ENCODE assay signal across 11 mouse cellular contexts in the genomic region with DNA sequence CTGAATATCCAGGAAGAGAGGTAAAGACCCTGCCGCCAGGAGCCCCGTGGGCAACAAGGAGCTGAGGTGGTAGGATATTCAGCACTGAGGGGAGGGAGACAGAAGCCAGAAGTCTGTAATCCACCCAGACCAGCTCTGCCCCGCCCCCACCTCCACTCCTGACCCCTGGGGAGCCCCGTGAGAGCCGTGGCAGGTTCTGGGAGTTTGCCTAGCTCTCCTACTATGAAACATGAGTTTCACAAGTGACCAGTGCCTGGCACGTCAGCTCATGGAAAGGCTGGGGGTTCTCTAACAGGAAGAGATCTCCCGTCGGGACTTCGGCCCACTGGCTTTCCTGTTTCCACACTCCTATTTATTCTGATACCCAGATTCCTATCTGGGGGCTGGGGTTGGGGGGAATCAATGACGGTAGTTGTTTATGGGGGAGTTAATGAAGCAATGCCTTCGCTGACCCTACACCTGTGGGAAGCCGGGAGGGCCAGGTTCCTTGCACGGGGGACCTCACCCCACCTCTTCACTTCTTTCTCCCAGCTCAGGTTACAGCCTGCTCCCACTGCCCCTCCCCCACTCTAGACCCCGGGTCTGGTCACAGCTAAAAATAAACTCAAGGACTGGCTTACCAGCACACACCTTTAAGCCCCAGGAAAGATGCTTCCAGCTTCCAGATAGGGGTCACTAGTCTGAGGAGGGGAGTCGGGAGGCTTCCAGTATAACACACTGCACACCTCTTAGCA. TPM values are rescaled to one million over a fixed set of nuclear protein-coding genes. Genes with fewer than 3 reads are reported as not detected.
DNase-seq lines count a peak whose midpoint lies in the region; ATAC-seq and TF ChIP-seq lines count a peak whose summit lies in the region.
"Had no signal": no experiment of that assay in that cellular context is flagged by ENCODE, and none has a peak within 500 bp of the region (broad histone marks: within the 10 kb centered on the region; RNA-seq: fewer than 3 reads in every experiment).

No protein-coding gene starts in this region.

- no peak for TF ChIP-seq POLR2A in embryonic fibroblast, embryonic 13.5 days (IDR thresholded peaks at IDR 0.05; ENCODE audit: low read depth, low read length)

- no peak overlapping the region for H3K27ac ChIP-seq in hindbrain, embryonic 11.5 days (ENCODE audit: low read depth, low read length)
- no peak overlapping the region for H3K27ac ChIP-seq in hindbrain, postnatal 0 days
- no peak overlapping the region for H3K27ac ChIP-seq in neural tube, embryonic 12.5 days
- peak overlapping the region; percentile 43 for H3K27ac ChIP-seq in embryonic fibroblast, embryonic 13.5 days (ENCODE audit: insufficient read depth, low read length)

- 10% methylated on average over 15 of the region's 15 CpGs for WGBS in hindbrain, embryonic 11.5 days
- 18% methylated on average over 15 of the region's 15 CpGs for WGBS in hindbrain, postnatal 0 days
- 9% methylated on average over 15 of the region's 15 CpGs for WGBS in neural tube, embryonic 12.5 days

- 0 out of 2 replicates have a peak overlapping the region, but pooled peaks have one; percentile 3 for H3K4me2 ChIP-seq in hindbrain, embryonic 11.5 days (replicated peaks; ENCODE audit: low read depth, low read length)
- no peak overlapping the region for H3K4me2 ChIP-seq in hindbrain, postnatal 0 days (ENCODE audit: low read depth, low read length)
- 0 out of 2 replicates have a peak overlapping the region, but pooled peaks have one; percentile 7 for H3K4me2 ChIP-seq in neural tube, embryonic 12.5 days (replicated peaks)

- H3K36me3 ChIP-seq in hindbrain, embryonic 11.5 days (ENCODE audit: control insufficient read depth, insufficient read depth, low read length): no peaks in the 10 kb centered on the region
- H3K36me3 ChIP-seq in hindbrain, postnatal 0 days (ENCODE audit: insufficient read depth, low read length): no peaks in the 10 kb centered on the region
- H3K36me3 ChIP-seq in neural tube, embryonic 12.5 days: no peaks in the 10 kb centered on the region

- H3K27me3 ChIP-seq in hindbrain, embryonic 11.5 days (ENCODE audit: control insufficient read depth, insufficient read depth, low read length): peaks cover 17% of the 10 kb centered on the region
- peaks cover 8% of the 10 kb centered on the region; the same call in 1 of the 2 replicates for H3K27me3 ChIP-seq in hindbrain, postnatal 0 days (ENCODE audit: insufficient read depth, low read length)
- H3K27me3 ChIP-seq in neural tube, embryonic 12.5 days (replicated peaks): peaks cover 19% of the 10 kb centered on the region; the same call in 1 of the 2 replicates

- peaks cover 18% of the 10 kb centered on the region for H3K4me1 ChIP-seq in hindbrain, embryonic 11.5 days (replicated peaks; ENCODE audit: control insufficient read depth, insufficient read depth, low read length)
- H3K4me1 ChIP-seq in hindbrain, postnatal 0 days (ENCODE audit: insufficient read depth, low read length): peaks cover 28% of the 10 kb centered on the region
- peaks cover 60% of the 10 kb centered on the region for H3K4me1 ChIP-seq in neural tube, embryonic 12.5 days
- peaks cover 42% of the 10 kb centered on the region for H3K4me1 ChIP-seq in embryonic fibroblast, embryonic 13.5 days (ENCODE audit: control insufficient read depth, insufficient read depth, low read length)

- H3K4me3 ChIP-seq in hindbrain, embryonic 11.5 days (ENCODE audit: low read depth, low read length): no peak overlapping the region
- H3K4me3 ChIP-seq in hindbrain, postnatal 0 days (ENCODE audit: low read length): no peak overlapping the region
- no peak overlapping the region for H3K4me3 ChIP-seq in neural tube, embryonic 12.5 days
- no peak overlapping the region for H3K4me3 ChIP-seq in embryonic fibroblast, embryonic 13.5 days (ENCODE audit: insufficient read depth, low read length)

- ATAC-seq in hindbrain, embryonic 11.5 days (ENCODE audit: low FRiP score): no peak
- no peak for ATAC-seq in hindbrain, postnatal 0 days
- no peak for ATAC-seq in neural tube, embryonic 12.5 days (ENCODE audit: low FRiP score, low read depth)

- no peaks in the 10 kb centered on the region for H3K9me3 ChIP-seq in hindbrain, embryonic 11.5 days (ENCODE audit: control insufficient read depth, low read length)
- no peaks in the 10 kb centered on the region for H3K9me3 ChIP-seq in hindbrain, postnatal 0 days (ENCODE audit: low read length)
- H3K9me3 ChIP-seq in neural tube, embryonic 12.5 days: no peaks in the 10 kb centered on the region

- no peak overlapping the region for H3K9ac ChIP-seq in hindbrain, embryonic 11.5 days (ENCODE audit: low read depth, low read length)
- no peak overlapping the region for H3K9ac ChIP-seq in hindbrain, postnatal 0 days (replicated peaks; ENCODE audit: low read length)
- no peak overlapping the region for H3K9ac ChIP-seq in neural tube, embryonic 12.5 days

- DNase-seq in hindbrain, embryonic 11.5 days (ENCODE audit: low spot score): no peak
- no peak for DNase-seq in hindbrain, postnatal 0 days (ENCODE audit: low spot score)
- no peak for DNase-seq in neural tube, embryonic 10.5 days (ENCODE audit: extremely low spot score, low spot score)
- DNase-seq in thymus, postnatal 10 days (ENCODE audit: low spot score in 2 of 2): no peak
- DNase-seq in adipocyte (ENCODE audit: low spot score): no peak
- DNase-seq: kidney, adult 18-20 months; thymus, adult 2 months had no signal

- no peak for TF ChIP-seq CTCF in hindbrain, postnatal 0 days (IDR thresholded peaks at IDR 0.05; ENCODE audit: low read depth)
- TF ChIP-seq CTCF in embryonic fibroblast, embryonic 13.5 days (IDR thresholded peaks at IDR 0.05; ENCODE audit: borderline replicate concordance, insufficient read depth, low read length): no peak

RNA-seq across cellular contexts. Expression of a gene that starts 19.4 kb away (rescaled TPM):
- polyA plus RNA-seq in hindbrain, embryonic 11.5 days (2014; fragmentation: Nextera tagmentation; extraction: Ambion mirVana): 2.3 TPM in 2 replicates
- 25.7 and 27.3 TPM in 2 replicates for total RNA-seq in hindbrain, postnatal 0 days (2014; rRNA removed)
- polyA plus RNA-seq in hindbrain, postnatal 0 days (2015; fragmentation: Nextera tagmentation; extraction: Ambion mirVana): 1.8 TPM in 2 replicates
- 3.0 and 3.6 TPM in 2 replicates for polyA plus RNA-seq in neural tube, embryonic 12.5 days (2016; fragmentation: Nextera tagmentation; extraction: Ambion mirVana)
- 101 and 119 TPM in 2 replicates for polyA plus RNA-seq in embryonic fibroblast, embryonic 13.5 days (2011; ENCODE audit: insufficient read length, low read depth, missing spikeins)
- total RNA-seq: megakaryocyte-erythroid progenitor cell, adult 5-6 weeks; MEL had no signal

RNA-seq across cellular contexts. Expression of a gene that starts 59.4 kb away (rescaled TPM):
- 7.2 and 7.7 TPM in 2 replicates for polyA plus RNA-seq in hindbrain, embryonic 11.5 days (2014; fragmentation: Nextera tagmentation; extraction: Ambion mirVana)
- 8.5 and 10.0 TPM in 2 replicates for total RNA-seq in hindbrain, postnatal 0 days (2014; rRNA removed)
- polyA plus RNA-seq in hindbrain, postnatal 0 days (2015; fragmentation: Nextera tagmentation; extraction: Ambion mirVana): 9.1 and 9.3 TPM in 2 replicates
- 12.9 and 13.6 TPM in 2 replicates for polyA plus RNA-seq in neural tube, embryonic 12.5 days (2016; fragmentation: Nextera tagmentation; extraction: Ambion mirVana)
- 21.3 and 23.5 TPM in 2 replicates for polyA plus RNA-seq in embryonic fibroblast, embryonic 13.5 days (2011; ENCODE audit: insufficient read length, low read depth, missing spikeins)

Comparison
In these comparisons a context has a peak if more than half of its experiments do, and no peak if none do; other contexts are left out.
1. RNA of a gene that starts 19.4 kb away (polyA plus RNA-seq): 101 to 119 TPM in embryonic fibroblast, embryonic 13.5 days; 3.0 to 3.6 TPM in neural tube, embryonic 12.5 days, 2.3 TPM in hindbrain, embryonic 11.5 days and 1.8 TPM in hindbrain, postnatal 0 days; every median in the first group is over 10 times any median in the second.